Mouse (Mus musculus) left cerebral cortex, postnatal 10 days (tissue): ENCODE measurements at regions not wholly inside any gene's neighbourhood (a gene's known extent, or its start where the extent isn't known, plus 50 kb on each side); places are given as distances from the start of the nearest gene placed in this dataset. TPM values are rescaled to one million over a fixed set of nuclear protein-coding genes. Genes with fewer than 3 reads are reported as not detected.
A peak's percentile ranks its signal among the peaks of the same experiment; 100 is the strongest.

ENCODE experiments used
- DNase-seq, 2 experiments: peaks; one replicate each; pipeline ENCODE4 v3.0.0; 2021 to 2022; ENCODE audit warnings: low spot score in 2 of 2, mixed read lengths in 1 of 2; ENCODE audit errors: extremely low spot score in 1 of 2
- intact Hi-C: fragments of 180-260 bp; cut with DNase I; formaldehyde crosslinking; loops from one replicate; pipeline ENCODE4 v1.15.1; 2025
- microRNA-seq: library from miRNA; unstranded; fragments of <30 nt; microRNA quantifications from one replicate; pipeline ENCODE4 v1.2.0, GENCODE M21; 2022

GRCm38 (mm10) chr8:67598687-67599086 lies 75.0 kb downstream of the Nat3 start:
- no peak for DNase-seq
- intact Hi-C loops = no loop called here

GRCm38 (mm10) chr8:67622213-67622612 lies 98.6 kb downstream of the Nat3 start:
- DNase-seq = no peak
- intact Hi-C loops = no loop called here

- intact Hi-C loops = no loop called here
- DNase-seq = peak; percentile 22 to 66
These were observed 108.0 kb downstream of the Nat3 start for GRCm38 (mm10) chr8:67631691-67632090.

- DNase-seq = peak; percentile 4 to 17
- intact Hi-C loops = no loop called here
These were observed 108.6 kb downstream of the Nat3 start for GRCm38 (mm10) chr8:67632290-67632689.

Small RNAs in the stretch of these regions (microRNA-seq; reads per million reads assigned to microRNA genes)
- not detected for gene Gm44391
